Mouse (Mus musculus) G1E (cell line): ENCODE results near the gene Cpa4. TPM values are rescaled to one million over a fixed set of nuclear protein-coding genes. Genes with fewer than 3 reads are reported as not detected.

Source experiments
- ATAC-seq: 2 replicates; pipeline ENCODE4 v1.8.0; 2016; ENCODE audit warnings: mild to moderate bottlenecking; ENCODE audit not compliant: insufficient number of reproducible peaks, poor library complexity, low FRiP score, severe bottlenecking; ENCODE audit errors: extremely low read depth
- DNase-seq: peaks from one replicate; pipeline ENCODE4 v3.0.0; 2012; ENCODE audit warnings: low spot score
- H3K27me3 ChIP-seq: 2 replicates; pipeline ENCODE4 v1.6.1; 2012; ENCODE audit warnings: mild to moderate bottlenecking, low read length, inconsistent platforms; ENCODE audit not compliant: insufficient read depth
- H3K36me3 ChIP-seq: replicated peaks from 2 replicates; pipeline ENCODE3; 2012; ENCODE audit warnings: mild to moderate bottlenecking, inconsistent platforms
- H3K4me1 ChIP-seq: 2 replicates; pipeline ENCODE4 v1.6.1; 2012; ENCODE audit warnings: low read depth, low read length, inconsistent platforms, mixed read lengths; ENCODE audit not compliant: insufficient read depth
- H3K4me3 ChIP-seq: 2 replicates; pipeline ENCODE4 v1.5.1; 2012; ENCODE audit warnings: low read depth, mild to moderate bottlenecking, inconsistent platforms, low read length, moderate library complexity, mixed read lengths
- H3K9me3 ChIP-seq: replicated peaks from 2 replicates; pipeline ENCODE4 v1.6.1; 2012; ENCODE audit warnings: inconsistent platforms
- CTCF ChIP-seq: IDR thresholded peaks from 2 replicates; pipeline ENCODE4 v1.5.1; 2012; ENCODE audit warnings: low read depth, low read length, inconsistent platforms, mixed read lengths
- GATA1 ChIP-seq: IDR thresholded peaks from 2 replicates; pipeline ENCODE4 v1.6.1; 2012; ENCODE audit warnings: borderline replicate concordance, low read length, inconsistent platforms, mixed read lengths
- GATA2 ChIP-seq: IDR thresholded peaks from 2 replicates; pipeline ENCODE4 v1.6.1; 2012; ENCODE audit warnings: low read depth, low read length, inconsistent platforms, borderline replicate concordance
- POLR2AphosphoS5 ChIP-seq: IDR thresholded peaks from 2 replicates; pipeline ENCODE4 v1.6.1; 2012; ENCODE audit warnings: low read depth, low read length, inconsistent platforms; ENCODE audit not compliant: insufficient replicate concordance
- TAL1 ChIP-seq: conservative IDR thresholded peaks from 2 replicates; pipeline ENCODE4 v1.6.1; 2012; ENCODE audit warnings: low read depth, low read length, inconsistent platforms, mixed read lengths
- polyA plus RNA-seq: library from polyadenylated mRNA; stranded (reverse); fragments of >175 nt; gene quantifications from 2 replicates; pipeline ENCODE4 v1.2.3, GENCODE M21; 2012
- total RNA-seq, 2 experiments: library from RNA; stranded (forward) in 1 of 2; stranded (reverse) in 1 of 2; fragments of 200-1000 nt in 1 of 2; fragments of >200 nt in 1 of 2; fragmentation: Nextera tagmentation in 1 of 2; gene quantifications; 2 replicates each; pipeline ENCODE4 v1.2.3; 2014 to 2017

Cpa4 gene
- total and polyA plus RNA-seq, 3 experiments = 0.05 TPM; not detected in 2

DNA sequence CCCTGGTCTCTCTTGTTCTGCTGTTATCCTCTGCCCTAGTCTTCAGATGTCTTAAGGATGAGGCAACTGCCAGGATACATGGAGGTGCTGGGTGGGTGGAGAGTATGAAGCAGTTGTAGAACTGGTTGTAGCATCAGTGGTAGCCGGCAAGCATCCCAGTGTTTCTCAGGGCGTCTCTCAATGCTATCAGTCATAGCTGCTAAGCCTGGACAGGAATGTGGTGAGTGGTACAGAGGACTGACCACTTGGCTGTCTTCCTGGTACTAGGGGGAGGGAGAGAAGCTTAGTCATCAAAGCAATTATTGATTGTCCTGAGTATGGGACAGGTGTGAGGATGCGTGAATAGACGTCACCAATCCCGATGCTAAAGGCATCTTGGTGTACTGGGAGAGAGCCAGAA, 1.8 kb downstream of the Cpa4 start:
- ATAC-seq (no peak), DNase-seq (no peak)
- H3K27me3 ChIP-seq = peaks cover 36% of the 10 kb centered on the region
- no peaks in the 10 kb centered on the region for H3K9me3 ChIP-seq
- H3K4me3 ChIP-seq = no peak overlapping the region
- no peak for TF ChIP-seq CTCF
- TF ChIP-seq TAL1 = no peak
- TF ChIP-seq POLR2AphosphoS5 = no peak
- TF ChIP-seq GATA1 = no peak
- no peak for TF ChIP-seq GATA2
- no peaks in the 10 kb centered on the region for H3K4me1 ChIP-seq
- no peaks in the 10 kb centered on the region for H3K36me3 ChIP-seq

DNA sequence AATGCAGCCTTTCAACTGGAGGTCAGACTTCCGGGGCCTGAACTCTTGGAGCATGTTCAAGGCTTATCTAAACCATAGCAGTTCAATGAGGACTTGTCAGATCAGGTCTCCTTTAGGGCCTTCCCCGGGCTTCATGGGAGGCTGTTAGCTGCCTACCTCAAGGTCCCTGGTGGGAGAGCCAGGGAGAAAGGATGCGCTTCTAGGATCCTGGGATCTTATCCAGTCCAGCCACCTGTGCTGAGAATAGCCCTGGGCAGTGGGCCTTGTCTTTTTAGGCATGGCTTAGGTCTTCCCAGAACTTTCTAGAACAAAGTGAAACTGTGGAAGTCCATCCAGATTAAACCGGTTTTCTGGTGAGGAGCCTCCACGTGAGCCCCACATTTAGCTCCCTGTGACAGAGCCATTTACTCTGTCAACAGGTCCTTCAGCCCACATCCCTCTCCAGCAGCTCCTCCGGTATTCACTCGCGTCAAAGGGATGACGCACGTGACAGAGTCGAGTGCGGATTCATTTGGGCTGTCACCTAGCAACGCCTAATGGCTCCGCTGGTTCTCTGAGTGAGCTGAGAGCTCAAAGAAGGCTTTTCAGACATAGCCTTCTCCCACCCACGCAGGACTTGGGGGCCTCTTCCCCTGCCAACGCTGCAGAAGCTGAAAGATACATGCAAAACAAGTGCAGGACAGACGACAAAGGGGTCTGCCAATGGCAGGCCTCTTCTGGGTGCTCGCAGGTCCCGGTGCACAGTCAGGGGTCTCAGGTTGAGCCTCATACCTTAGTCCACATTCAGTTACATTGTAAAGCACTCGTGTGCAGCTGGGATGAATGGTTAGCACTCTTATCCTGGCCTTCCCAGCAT, 4.5 kb downstream of the Cpa4 start:
- no peaks in the 10 kb centered on the region for H3K9me3 ChIP-seq
- TF ChIP-seq CTCF (no peak), POLR2AphosphoS5 (no peak), GATA2 (no peak), TAL1 (no peak), GATA1 (no peak)
- no peaks in the 10 kb centered on the region for H3K4me1 ChIP-seq
- no peak for DNase-seq
- H3K36me3 ChIP-seq = no peaks in the 10 kb centered on the region
- no peak for ATAC-seq
- H3K27me3 ChIP-seq = peaks cover 36% of the 10 kb centered on the region
- H3K4me3 ChIP-seq = no peak overlapping the region

GRCm38 (mm10) chr6:30573380-30573779, 5.2 kb downstream of the Cpa4 start:
- H3K4me1 ChIP-seq = no peaks in the 10 kb centered on the region
- ATAC-seq (no peak), DNase-seq (no peak)
- H3K9me3 ChIP-seq = no peaks in the 10 kb centered on the region
- peaks cover 36% of the 10 kb centered on the region for H3K27me3 ChIP-seq
- no peak overlapping the region for H3K4me3 ChIP-seq
- TF ChIP-seq TAL1 = no peak
- TF ChIP-seq GATA2 = no peak
- TF ChIP-seq CTCF = no peak
- H3K36me3 ChIP-seq = no peaks in the 10 kb centered on the region

GRCm38 (mm10) chr6:30574945-30575344, 6.8 kb downstream of the Cpa4 start:
- Histone ChIP-seq H3K36me3 (no peaks in the 10 kb centered on the region), H3K9me3 (no peaks in the 10 kb centered on the region), H3K4me1 (no peaks in the 10 kb centered on the region), H3K27me3 (peaks cover 25% of the 10 kb centered on the region), H3K4me3 (no peak overlapping the region)
- no peak for TF ChIP-seq CTCF
- no peak for TF ChIP-seq GATA2
- TF ChIP-seq TAL1 = no peak
- no peak for TF ChIP-seq GATA1
- no peak for TF ChIP-seq POLR2AphosphoS5
- no peak for DNase-seq
- ATAC-seq = no peak

DNA sequence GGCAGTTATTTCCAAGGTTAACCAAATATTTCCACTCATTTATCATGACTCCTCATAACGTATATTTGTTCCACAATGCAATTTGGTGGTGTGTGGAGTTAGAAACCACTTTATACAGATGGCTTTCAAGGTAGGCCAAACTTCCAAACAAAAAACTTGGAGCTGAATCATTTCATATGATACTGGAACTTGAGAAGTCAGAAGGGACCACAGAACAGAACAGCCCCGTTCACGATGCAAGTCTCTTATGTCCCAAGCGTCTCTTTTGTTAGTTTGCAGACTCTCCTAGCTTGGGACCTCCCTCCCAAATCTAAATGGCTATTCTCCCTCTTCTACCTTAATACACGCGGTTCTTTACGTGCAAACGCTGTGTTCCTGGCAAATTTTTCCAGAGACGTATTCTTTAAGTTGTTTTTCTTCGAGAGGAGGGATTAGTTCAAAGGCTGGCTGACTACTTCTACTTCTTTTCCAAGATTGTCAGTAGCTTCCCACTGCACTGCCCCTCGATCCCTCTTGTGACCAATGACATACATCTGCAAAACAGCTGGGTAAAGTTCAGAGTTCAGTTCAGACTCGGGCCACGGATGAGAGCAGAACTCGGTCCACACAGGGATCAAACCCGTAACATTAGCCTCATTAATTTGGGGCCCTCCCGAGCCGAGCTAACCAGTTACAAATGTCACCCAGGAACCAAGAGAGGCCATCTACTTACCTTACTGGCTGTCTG, 8.5 kb downstream of the Cpa4 start:
- no peak for TF ChIP-seq GATA1
- TF ChIP-seq TAL1 = no peak
- TF ChIP-seq GATA2 = no peak
- TF ChIP-seq POLR2AphosphoS5 = no peak
- TF ChIP-seq CTCF = no peak
- Histone ChIP-seq H3K9me3 (no peaks in the 10 kb centered on the region), H3K4me3 (no peak overlapping the region), H3K27me3 (peaks cover 30% of the 10 kb centered on the region), H3K4me1 (no peaks in the 10 kb centered on the region), H3K36me3 (no peaks in the 10 kb centered on the region)
- DNase-seq (no peak), ATAC-seq (no peak)

GRCm38 (mm10) chr6:30579961-30580840, 12.0 kb downstream of the Cpa4 start:
- no peak for TF ChIP-seq POLR2AphosphoS5
- no peak for TF ChIP-seq GATA1
- no peak for TF ChIP-seq TAL1
- no peak for TF ChIP-seq CTCF
- no peak for ATAC-seq
- peaks cover 15% of the 10 kb centered on the region for H3K27me3 ChIP-seq
- H3K9me3 ChIP-seq = no peaks in the 10 kb centered on the region
- H3K4me1 ChIP-seq = no peaks in the 10 kb centered on the region
- no peak for DNase-seq
- no peak overlapping the region for H3K4me3 ChIP-seq
- no peaks in the 10 kb centered on the region for H3K36me3 ChIP-seq
